Mouse (Mus musculus) lung, adult 2 months (tissue): ENCODE data around the gene Ncoa1.

Experiments
- CTCF ChIP-seq: fragments of 200-500 bp; IDR thresholded peaks from 2 replicates; pipeline ENCODE4 v1.5.1; 2011; ENCODE audit warnings: mild to moderate bottlenecking, low read length, control low read depth; ENCODE audit not compliant: insufficient read depth
- POLR2A ChIP-seq: fragments of 200-500 bp; IDR thresholded peaks from 2 replicates; pipeline ENCODE4 v1.6.1; 2011; ENCODE audit warnings: low read depth, mild to moderate bottlenecking, control low read depth, low read length, borderline replicate concordance; ENCODE audit errors: extremely low read depth

DNA sequence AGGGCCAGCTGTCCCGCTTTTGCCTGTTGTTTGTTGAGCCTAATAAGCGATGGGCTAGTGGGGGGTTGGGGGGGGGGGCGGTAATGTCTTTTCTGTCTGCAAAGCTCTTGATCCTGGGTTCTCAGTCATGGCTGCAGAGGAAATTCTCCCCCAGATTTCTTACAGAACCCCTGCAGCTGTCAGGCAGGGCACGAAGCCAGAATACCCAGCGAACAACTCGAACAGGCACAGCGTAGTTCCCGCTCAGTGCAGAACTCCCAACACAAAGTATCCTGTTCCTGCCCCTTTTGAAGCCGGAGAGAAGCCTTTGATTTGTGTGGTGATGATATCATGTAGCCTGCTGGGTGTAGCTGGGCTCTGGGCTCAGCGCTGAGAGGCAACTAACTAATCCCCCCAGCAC is 46.2 kb upstream of the Ncoa1 start:
- TF ChIP-seq CTCF (no peak), POLR2A (no peak)
